Mouse (Mus musculus) kidney, postnatal 4 days (tissue): ENCODE data around the gene Hoxc11.

ENCODE experiments used
- DNase-seq, 2 experiments: peaks; one replicate each; pipeline ENCODE4 v3.0.0; 2021; ENCODE audit warnings: mixed read lengths in 2 of 2

Hoxc11 gene

DNA sequence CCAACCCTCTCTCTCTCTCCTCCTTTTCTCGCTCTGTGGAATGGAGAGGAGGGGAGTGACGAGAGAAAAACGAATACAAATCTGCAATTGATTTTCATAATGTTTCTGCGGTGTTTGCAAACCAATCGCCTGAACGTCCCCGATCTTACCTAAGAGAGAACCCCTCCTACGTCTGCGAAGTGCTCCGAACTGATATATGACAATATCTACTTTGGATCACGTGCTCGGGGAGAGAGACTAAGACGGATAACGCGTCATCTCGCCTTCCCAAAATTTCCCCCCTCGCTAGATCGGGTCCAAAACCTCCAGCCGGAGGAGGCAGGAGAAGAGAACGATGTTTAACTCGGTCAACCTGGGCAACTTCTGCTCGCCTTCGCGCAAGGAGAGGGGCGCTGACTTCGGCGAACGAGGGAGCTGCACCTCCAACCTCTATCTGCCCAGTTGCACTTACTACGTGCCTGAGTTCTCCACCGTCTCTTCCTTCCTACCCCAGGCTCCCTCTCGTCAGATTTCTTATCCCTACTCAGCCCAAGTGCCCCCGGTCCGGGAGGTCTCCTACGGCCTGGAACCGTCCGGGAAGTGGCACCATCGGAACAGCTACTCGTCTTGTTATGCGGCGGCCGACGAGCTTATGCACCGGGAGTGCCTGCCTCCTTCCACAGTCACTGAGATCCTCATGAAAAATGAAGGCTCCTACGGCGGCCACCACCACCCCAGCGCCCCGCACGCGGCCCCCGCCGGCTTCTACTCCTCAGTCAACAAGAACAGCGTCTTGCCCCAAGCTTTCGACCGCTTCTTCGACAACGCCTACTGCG is at the start of gene Hoxc11:
Gene Hoxc11 (plus strand): TSS at position 236 of the 815 bp plus-strand sequence.
- peak; percentile 67 to 75 for DNase-seq

DNA sequence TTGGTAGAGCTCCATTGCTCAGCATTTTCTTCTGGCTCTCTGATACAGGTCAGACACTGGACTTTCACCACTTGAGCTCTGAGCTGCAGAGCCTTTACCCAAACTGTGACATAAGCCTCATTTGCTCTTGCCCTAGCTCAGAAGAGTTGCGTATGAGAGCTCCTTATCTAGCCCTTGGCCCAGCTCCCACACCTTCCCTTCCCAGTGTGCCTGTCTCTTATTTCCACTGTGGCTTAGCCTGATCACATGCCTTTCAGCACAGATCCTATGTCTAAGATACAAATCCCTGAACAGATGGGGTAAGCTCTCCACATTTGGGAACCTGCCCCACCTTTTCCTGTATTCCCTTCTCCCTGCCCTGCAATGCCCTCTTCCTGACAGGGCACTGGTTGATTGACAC is 49.3 kb upstream of the Hoxc11 start:
- DNase-seq, result no peak

DNA sequence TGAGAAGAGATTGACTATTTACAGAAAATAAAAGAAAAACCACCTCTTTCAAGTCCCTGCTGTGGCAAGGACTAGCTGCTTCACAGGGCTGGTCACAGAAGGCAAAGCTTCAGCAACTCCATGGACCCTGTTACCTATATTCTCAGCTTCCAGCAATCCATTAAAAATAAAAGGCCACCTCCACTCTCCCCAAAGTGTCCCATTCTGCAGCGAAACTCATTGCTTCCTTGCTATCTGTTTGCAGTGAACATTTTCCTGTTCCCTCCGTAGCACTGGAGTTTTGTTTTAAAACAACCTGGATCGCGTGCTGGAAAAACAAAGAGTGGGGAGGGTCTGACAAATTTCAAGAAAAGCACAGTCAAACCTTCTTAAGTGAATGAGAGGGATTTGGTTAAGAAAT is 44.7 kb upstream of the Hoxc11 start:
- no peak for DNase-seq

DNA sequence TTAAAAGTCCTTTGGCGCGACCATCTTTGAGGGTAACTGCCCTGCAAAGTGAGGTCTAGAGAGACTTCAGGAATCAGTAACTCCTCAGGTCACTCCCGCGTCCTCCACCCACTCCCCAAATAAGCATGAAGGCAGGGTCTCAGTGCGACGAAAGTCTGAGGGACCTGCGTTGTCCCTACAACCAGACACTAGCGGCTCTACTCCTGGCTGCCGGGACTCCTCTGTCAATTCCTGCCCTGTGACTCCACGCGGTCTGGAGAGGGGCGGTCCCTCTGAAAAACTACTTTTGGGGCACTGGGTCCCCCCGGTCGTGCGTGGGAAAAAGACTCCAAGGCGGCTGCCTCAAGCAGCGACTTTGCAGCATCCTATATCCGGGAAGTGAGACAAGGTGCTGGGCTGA is 44.2 kb upstream of the Hoxc11 start:
- peak in 1 of 2 experiments; percentile 32 for DNase-seq

DNA sequence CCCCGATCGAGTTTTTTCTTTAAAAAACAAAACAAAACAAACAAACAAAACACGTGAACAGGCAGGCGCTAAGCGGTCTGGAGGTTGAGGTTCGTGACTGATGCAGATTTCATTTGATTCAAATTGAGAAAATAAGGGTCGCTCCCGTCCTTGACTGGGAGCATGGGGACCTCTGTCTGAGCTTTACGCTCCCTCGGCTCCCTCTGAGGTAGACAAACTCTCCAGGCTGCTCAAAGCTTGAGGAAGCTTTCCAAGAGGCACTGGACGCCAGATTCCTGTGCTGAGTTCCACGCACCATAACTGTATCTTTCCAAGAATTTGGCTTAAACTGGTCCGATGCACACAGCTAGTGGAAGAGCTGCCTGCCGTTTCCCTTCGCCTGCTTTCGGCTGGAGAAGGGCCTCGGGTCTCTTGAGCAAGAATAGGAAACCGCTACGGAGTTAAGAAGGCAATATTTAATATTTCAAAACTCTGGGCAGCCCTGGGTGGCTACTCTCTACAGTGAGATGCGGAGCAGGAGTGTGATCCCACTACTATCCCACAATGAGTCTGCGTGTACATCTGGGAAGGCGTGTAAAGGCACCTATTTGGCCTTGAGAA is 43.6 kb upstream of the Hoxc11 start:
- peak in 1 of 2 experiments; percentile 16 for DNase-seq

DNA sequence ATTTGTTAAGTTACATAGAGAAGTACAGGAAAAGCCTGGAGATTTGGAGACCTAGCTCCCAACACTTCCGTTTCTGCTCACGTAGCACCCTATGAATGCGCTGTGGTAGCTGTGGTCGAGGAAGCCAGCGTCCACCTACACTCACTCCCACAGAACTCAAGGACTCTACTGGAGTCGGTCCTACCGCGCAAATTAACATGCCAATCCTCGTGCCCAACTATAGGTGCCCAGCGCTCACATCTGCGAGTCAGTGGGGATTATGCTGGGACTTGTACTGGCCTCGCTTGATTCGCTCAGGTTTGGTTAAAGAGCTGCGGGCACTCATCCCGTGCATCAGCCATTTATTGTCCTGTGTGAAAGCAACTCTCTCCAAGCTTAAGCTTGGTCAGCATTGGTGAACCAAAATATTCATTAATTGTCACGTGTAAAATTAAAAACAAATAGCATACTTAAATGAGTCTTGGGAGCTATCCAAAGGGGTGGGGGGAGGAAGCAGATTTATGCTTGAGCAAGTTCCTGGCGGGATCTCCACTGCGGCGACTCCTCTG is 41.1 kb upstream of the Hoxc11 start:
- DNase-seq, result peak in 1 of 2 experiments; percentile 27

DNA sequence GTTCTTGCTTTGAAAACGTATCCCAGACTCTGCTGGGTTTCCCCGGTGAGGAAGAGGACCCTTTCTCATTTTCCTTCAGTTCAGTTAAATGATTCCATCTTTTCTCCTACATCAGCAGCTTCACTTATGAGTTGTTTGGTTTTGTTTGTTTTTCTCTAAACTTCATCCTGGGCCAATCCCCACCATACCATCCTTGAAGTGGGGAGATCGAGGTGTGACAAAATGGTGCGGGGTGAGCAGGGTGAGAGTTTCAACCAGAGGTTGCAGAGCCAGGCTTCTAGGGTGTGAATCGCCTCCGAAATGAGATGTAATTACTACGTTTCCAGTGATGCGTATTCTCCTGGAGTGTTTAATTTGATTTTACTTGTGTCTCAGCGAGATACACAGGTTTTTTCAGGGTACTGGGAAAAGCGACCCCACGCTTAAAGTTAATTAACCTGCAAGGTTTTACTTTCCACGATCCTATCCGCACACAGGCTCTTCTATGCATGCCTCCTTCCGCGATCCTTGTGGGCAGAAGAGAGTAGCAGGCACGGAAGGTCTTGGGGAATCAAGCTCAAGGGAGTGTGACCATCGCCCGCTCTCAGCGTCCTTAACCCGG is 36.2 kb upstream of the Hoxc11 start:
- DNase-seq, result peak in 1 of 2 experiments; percentile 5

DNA sequence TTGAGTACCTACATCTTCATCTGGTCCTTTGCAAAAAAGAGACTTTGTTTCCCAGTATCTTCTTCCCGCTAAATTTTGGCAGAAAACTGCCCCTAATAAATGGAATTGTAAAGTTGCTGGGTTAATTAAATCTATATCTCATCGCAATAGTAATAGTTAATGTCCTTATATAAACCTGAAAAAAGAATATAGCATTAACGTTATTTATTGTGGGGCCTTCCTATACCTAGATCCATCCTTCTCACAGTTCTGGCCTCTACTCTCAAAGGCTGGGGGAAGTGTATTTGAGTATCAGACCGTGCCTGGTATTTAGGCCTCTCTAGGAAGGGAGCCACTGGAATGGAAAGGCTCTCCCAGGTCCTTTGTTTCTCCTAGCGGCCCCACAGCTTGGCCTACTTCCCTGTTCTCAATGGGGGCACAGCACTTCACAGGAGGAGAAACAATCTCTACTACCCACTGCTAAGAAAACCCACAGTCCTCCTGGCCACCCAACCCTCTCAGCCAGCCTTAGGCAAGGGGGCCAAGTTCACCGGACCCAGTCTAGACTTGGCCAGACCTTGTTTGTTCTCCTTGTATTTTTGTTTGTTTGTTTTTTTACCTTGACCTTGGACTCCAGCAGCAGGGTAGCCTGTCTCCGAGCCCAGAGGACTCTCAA is 35.5 kb upstream of the Hoxc11 start:
- DNase-seq, result peak in 1 of 2 experiments; percentile 7

DNA sequence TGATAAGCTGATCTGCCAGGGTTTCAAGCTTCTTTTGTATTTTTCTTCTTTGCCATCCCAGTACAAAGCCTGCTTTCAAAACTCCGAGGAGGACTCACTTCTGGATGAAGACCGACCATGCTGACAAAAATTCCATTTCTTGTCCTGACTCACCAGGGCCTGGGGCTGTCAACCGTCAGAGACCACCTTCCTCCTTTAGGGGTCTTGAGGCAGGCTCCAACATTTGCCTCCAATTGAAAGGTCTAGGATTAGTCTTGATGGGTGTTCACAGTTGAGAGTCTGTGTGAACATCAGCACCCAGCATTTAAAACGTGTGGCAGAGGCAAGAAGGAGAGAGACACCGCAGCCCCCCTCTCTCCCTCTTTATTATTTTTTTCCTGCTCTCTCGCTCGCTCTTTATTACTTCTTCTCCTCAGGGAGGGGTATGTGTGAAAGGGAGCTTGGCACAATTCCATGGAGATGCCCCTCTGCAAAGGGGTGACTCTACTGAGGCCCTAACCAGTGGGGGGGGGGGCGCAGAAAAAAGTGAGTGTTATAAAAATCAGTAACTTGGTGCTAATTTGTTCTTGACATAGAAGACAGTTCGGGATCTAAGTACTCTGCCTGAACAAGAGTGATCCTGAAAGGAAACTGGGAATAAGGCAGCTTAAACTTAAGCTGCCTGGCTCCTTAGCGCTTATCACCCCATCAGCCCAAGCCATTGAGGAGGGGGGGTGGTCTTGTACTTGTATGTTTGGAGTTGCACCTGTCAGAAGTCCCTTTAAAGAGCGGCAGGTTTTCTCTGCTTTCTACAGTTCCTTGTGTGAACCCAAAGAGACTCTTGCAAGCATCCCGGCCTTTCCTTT is 34.7 kb upstream of the Hoxc11 start:
- peak in 1 of 2 experiments; percentile 4 for DNase-seq

DNA sequence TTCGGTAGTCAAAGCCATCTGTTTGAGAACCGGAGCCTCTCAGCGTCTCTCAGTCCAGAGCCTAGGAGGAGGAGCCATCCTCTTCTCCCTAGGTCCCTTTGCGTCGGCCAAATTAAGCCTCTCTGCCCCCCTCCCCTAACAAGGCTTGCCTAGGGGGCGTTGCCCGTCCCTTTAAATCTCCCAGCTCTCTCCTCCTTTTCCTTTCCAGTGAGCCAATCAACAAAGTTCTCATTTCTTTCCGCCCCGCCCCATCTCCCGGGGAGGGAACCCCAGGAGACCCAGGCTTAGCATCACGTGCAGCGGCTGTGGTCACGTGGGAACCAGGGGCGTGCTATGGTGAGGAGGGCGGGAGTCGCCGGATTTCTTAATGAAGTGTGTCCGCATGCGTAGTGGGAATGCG is 33.6 kb upstream of the Hoxc11 start:
- peak; percentile 85 to 91 for DNase-seq

DNA sequence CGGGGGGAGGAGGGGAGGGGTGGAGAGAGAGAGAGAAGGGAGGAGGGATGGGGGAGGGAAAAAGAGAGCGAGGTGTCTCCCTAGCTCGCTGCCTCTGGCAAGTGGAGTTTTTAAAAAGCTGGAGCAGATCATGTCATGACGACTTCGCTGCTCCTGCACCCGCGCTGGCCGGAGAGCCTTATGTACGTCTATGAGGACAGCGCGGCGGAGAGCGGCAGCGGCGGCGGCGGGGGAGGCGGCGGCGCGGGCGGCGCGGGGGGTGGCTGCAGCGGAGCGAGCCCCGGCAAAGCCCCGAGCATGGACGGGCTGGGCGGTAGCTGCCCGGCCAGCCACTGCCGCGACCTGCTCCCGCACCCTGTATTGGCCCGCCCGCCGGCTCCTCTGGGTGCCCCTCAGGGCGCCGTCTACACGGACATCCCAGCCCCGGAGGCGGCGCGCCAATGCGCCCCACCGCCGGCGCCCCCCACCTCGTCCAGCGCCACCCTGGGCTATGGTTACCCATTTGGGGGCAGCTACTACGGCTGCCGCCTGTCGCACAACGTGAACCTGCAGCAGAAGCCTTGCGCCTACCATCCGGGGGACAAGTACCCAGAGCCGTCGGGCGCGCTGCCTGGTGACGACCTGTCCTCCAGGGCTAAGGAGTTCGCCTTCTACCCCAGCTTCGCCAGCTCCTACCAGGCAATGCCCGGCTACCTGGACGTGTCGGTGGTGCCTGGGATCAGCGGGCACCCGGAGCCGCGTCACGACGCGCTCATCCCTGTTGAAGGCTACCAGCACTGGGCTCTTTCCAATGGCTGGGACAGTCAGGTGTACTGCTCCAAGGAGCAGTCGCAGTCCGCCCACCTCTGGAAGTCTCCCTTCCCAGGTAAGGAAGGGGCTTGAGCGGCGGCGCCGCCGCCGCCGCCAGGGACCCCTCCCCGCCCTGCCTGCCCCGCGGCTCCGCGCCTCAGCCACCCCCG is 32.9 kb upstream of the Hoxc11 start, which contains the start of gene Hoxc13:
Gene Hoxc13 (plus strand): TSS at position 51 of the 959 bp plus-strand sequence.
- peak in 1 of 2 experiments; percentile 60 for DNase-seq

DNA sequence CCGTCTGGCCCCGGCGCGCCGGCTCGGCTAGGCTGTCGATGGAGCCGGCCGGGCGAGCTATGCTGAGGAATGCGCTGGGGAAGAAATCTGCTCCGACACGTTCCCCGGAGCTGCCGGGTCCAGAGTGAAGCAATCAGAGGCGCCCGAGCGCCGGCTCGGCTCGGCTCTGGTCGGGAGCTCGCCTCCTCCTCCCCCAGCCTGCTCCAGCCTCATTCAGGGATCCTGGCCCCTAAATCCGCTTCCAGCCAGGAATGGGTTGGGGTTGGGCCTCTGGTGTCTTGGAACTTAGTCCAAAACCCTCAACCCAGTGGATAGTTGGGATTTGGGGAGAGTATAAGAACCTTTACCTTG is 32.2 kb upstream of the Hoxc11 start:
- DNase-seq, result peak; percentile 62 to 79

DNA sequence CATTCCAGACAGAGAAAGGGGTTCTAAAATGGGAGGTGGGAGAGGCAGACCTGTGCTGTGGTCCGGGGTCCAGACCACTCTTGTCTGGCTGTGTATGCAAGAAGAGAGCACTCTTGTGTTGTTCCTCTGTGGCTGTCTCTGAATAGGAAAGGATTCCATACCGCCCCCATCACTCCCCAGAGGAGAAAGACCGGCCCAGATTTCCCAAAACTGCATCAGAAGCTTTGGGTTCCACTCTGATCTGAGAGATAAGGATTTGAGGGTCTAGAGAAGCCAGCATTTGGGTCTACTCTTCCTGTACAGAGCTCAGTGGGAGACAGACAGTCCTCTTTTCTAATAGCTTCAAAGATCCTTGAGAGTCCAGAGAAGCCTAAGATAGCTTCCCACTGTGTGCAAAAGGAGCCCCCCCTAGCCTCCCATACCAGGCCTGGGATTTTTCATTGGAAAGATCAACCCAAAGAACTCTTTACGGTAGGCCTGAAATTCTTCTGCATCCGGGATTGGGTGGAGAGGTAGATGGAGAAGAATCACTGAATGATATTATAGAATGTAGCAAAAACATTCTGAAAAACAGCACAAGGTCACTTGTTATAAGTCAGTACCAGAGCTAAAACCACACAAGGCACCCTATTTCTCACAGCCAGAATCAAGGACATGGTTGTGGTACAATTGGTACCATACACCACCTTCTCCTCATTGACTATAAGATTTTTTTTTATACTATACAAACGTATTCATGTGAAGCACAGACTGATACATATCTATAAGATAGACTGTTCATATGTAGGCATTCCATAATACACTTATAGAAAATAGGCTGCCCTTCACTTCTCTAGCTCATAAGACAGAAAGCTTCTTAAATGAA is 31.4 kb upstream of the Hoxc11 start:
- peak in 1 of 2 experiments; percentile 9 for DNase-seq

DNA sequence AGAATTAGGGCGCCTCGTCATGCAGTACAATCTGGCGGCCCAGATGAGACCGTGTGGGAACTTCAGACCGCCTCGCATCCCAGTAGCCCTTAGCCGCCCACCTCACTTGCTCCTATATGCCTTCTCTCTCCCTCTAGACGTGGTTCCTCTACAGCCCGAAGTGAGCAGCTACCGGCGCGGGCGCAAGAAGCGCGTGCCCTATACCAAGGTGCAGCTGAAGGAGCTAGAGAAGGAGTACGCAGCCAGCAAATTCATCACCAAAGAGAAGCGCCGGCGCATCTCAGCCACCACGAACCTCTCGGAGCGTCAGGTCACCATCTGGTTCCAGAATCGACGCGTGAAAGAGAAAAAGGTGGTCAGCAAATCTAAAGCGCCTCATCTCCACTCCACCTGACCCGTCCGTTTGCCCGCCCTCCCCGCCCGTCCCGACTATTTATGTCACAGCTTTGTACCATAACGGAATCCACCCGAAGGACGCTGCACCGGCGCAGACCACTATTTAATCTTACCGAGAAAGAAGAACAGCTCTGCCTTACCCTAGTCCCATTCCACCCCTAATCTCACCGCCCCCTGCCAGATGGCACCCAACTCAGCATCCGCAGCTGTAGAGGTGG is 27.1 kb upstream of the Hoxc11 start:
- DNase-seq, result peak in 1 of 2 experiments; percentile 31

DNA sequence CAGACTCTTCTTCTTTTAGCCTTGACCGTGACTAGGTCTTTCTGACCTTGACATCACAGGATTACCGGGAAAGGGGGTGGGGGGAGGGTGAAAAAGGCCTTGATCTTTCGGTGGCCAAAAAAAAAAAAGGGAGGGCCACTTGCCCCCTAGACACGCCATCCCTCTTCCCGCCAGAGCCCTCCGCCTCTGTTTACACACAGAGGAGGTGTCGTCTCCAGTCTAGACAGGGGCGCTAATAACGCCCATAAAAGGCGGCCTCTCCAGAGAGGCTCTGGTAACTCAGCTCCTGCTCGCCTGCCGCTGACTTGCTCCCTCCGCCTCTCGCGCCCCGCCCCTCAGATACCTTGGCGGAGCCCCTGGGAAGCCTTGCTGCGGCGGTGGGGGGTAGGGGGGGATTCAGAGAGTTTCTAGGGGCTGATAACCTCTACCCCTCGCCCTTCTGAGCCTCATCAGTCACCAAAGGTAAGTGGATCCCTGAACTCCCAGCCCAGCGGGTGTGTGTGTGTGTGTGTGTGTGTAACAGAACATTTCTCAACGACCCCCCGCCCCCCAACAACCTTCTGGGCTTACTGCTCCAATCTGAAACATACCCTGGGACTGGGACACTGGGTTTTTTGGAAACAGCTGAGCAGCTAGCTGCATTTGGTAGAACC is 22.4 kb upstream of the Hoxc11 start:
- no peak for DNase-seq

DNA sequence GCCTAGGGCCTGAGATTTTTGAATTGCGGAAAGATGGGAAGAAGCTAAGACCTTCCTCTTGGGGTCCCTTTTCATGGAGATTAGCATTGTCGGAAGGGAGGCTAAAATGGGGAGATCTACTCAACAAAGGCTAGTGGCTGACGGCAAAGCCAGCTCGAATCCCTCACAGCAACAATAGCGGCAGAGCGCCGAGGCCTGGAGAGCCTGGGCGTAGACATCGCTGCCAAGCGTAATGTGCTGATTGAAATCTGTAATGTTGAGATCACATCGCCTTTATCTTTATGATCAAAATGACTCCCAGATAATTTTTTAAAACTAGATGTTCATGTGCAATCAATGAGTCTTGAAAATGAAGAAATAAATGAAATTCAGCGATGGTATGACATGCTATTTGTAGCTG is 19.8 kb upstream of the Hoxc11 start:
- no peak for DNase-seq

DNA sequence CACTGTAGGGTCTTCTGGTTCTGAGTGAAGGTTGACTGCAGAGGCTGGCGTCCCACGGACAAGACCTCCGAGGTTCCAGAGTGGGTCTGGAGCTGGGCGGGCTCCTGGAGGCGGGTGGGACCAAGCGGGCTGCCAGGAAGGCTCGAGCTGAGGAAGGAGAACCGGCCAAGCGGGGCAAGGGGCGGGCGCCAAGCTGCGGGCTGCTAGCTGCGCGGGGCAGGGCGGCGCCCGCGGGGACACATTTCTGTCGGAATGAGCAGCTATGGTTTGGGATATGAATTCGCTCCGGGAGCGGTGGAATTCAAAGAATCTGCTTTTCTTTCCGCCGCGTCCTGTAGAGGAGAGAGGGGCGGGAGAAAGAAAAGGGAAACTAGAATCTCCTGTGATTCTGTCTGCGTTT is 19.3 kb upstream of the Hoxc11 start:
- peak; percentile 55 to 66 for DNase-seq

DNA sequence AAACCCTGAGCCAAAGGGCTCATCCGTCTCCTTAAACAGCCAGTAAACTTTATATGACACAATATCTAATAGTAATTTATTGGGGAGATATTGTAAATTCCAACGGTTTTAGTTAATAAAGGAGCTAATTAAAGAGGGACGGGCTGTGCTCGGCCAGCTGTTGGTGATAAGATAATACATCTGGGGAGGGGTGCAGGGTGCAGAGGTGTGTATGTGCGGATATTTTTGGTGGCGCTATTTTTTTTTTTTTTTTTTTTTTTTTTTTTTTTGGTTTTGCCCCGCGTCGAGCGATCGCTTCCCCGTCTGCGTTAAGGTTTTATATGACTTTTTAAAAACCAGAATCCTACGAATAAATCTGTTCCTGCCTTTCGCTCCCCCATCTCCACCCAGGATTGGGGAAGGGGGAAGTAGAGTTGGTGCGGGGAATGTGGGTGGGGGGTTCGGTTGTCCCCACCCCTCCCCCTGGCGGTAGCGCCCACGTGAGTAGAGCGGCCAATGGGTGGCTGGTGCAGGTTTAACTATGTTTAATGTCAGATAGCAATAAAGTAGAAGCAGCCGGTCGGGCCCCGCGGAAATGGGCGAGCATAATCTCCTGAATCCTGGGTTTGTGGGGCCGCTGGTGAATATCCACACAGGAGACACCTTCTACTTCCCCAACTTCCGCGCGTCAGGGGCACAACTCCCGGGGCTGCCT is 17.8 kb upstream of the Hoxc11 start, which contains the start of gene Hoxc12:
Gene Hoxc12 (plus strand): TSS at position 479 of the 694 bp plus-strand sequence.
- DNase-seq, result no peak
